Mouse (Mus musculus) urinary bladder, postnatal 10 days (tissue): Measurements from ENCODE around the gene Arl10.
"Not testable (repeated sequence)": the region's sequence is repeated elsewhere in the genome, so short reads cannot be mapped to it uniquely, and the experiment has no call there.

ENCODE experiments used
- DNase-seq: peaks from one replicate; pipeline ENCODE4 v3.0.0; 2022; ENCODE audit warnings: low spot score

Arl10 gene

GRCm38 (mm10) chr13:54582860-54583259 is 8.0 kb downstream of the Arl10 start:
- DNase-seq = no peak

DNA sequence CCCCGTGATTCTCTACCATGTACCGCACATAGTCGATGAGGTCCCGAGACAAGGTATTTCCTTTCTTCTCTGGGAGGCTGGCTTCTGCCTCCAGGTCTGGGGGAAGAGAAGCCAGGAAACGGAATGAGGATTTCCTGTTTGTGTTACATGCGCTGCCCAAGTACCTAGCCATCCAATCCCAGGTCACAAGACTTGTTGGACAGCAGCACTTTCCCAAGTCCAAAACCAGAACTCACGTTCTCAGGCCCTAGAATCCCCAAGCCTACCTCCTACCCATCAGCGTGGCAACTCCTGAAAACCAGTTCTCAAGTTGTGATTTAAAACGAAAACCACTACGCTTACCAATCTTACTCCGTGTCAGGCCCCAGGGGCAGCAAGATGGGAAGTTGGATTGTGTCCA is 11.0 kb downstream of the Arl10 start:
- DNase-seq = no peak

GRCm38 (mm10) chr13:54589414-54589995 is 14.7 kb downstream of the Arl10 start:
- no peak for DNase-seq

- DNase-seq = peak; percentile 75
These were observed 15.5 kb downstream of the Arl10 start, which contains the start of the genes Nop16 and Higd2a for GRCm38 (mm10) chr13:54589996-54590951. TSS of gene Nop16 (minus strand) at chr13:54590090. TSS of gene Higd2a (plus strand) at chr13:54590207.

DNA sequence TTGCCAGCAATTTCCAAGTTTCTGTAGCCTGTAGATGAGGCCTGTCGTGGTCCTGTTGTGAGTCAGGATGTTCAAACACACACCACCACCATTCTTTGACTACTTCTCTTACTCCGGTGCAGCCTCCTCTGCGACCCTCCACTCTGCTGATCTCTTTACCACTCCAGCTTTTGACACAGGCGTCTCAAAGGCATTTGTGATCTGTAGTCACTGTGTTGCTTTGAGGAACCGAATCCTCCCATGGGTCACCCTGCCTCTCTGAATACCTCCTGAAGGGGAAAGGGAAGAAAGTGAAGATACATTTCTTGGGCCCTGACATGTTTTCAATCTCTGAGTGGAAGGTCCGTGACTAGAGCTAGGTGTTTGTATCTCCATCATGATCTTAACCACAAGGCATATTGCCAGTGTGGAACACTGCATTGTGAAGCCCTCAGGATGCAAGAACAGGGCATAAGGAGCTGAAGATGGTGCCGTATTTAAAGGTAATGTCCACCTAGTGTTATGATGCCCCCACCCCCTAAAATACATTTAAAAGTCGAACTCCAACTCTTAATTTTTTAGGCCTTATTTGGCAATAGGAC is 17.1 kb downstream of the Arl10 start:
- no peak for DNase-seq

DNA sequence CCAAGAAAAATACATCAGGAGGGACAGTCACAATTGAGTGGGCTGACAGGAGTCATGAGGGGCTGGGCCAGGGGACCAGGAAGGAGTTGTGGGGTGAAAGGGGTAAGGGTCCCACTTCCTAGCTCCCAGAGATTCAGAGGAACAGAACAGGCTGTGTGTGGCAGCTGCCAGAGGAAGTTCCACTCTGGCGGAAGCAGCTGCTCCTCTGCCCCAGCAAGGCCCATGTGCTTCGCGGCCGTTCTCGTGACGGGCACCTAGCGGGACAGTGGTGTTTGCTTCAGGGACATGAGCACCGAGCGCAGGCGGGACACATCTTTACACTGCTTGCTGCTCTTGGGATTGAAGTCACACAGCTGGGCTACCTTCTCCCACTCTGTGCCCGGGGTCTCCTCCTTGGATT is 18.8 kb downstream of the Arl10 start:
- no peak for DNase-seq

DNA sequence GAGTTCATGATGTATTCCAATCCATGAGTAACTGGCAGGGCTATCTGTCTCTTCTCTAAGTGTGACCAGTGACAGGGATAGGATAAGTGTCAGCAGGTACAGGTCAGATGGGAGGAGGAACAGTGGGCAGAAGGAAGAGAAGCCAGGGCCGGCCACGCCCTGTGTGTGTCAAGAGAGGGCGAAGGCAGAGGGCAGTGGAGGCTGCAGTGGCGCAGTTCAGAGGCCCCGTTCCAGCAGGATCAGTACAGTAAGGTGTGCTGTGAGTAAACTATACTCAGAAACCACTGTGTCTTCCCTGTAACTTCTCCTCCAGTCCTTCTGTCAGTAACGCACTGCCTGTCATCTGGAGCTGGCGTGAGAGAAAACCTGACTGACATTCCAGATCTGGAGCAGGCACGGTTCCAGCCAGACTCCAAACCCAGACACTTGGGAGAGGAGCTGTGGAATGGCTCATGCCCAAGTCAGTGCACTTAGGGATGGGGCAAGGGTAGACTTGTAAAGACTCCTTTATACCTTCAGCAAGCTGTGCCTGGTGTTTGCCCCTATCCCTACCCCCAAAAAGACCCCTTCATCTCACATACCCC is 21.4 kb downstream of the Arl10 start:
- DNase-seq = no peak

DNA sequence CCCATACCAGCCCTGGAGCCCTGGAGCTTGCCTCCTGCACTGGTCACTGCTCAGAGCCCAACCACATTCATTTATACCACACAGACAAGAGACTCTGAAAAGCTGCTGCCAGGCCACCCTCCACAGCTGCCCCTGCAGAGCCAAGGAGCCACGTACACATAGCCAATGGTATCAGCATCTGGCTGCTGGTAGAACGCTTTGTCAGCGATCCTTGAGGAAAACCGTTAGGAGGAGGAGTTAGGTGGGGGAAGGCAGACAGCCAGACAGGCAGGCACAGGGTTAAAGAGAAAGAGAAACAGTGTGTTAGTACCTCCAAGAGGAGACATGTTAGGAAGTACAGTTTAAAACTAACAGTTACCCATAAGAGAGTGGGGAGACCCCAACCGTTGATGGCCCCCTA is 22.1 kb downstream of the Arl10 start:
- no peak for DNase-seq

DNA sequence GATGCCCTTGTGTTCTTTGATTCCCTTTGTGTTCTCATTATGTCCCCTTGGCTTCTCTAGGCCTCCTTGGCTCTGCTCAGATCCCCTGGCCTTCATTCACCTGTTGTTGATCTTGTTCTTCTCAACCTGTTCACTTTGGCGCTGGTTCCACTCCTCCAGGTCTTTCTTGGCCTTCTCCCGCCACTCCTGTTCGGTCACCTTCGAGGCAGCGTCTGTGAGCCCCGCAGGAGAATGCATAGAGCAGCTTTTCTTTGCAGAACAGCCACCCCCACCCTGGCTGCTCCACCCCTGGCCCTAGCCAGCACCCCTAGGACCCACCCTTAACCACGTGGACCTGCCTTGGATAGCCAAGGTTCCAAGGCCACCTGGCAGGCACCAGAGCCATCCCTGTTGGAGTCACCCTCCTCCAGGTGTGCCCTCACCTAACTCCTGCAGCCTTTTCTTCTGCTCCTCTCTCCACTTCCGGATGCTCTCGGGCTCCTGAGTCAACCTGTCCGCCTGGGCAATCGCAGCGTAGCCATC is 23.9 kb downstream of the Arl10 start:
- no peak for DNase-seq

DNA sequence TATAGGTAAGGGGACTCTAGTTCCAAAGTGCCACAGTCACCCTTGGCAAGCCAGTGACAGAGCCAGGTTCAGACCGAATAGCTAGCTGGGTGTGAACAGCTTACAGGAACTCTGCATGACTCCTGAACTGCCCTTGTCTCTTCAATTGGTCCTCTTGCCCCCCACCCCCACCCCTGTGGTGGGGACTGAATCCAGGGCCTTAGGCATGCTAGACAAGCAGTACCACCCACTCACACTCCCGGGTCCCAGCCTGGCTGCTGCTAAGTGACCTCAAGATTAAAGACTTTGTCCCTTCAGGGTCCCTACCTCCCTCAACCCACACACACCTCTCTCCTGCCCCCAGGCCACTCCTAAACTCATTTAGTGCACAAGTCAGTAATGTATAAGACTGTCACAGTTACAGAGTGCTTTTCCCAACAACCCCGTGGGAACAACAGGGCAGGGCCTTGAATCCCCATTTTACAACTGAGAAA is 27.9 kb downstream of the Arl10 start:
- no peak for DNase-seq

DNA sequence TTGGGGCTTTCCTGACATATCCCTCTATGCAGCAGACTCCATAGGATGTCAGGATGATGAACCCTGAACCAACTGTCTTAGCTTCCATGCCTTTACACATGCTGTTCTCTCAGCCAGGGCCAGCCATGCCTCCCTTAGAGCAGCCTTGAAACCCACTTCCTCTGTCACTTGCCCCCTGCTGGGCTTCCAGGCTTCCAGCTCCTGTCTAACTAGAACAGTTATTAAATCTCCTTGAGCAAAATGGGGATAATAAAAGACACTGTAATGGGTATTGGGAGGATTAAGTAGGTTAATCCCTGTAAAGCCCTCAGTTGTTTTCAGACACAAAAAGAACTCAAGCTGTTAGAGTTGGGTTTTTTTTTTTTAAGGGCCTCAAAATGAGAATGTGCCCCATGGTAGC is 28.7 kb downstream of the Arl10 start:
- no peak for DNase-seq

DNA sequence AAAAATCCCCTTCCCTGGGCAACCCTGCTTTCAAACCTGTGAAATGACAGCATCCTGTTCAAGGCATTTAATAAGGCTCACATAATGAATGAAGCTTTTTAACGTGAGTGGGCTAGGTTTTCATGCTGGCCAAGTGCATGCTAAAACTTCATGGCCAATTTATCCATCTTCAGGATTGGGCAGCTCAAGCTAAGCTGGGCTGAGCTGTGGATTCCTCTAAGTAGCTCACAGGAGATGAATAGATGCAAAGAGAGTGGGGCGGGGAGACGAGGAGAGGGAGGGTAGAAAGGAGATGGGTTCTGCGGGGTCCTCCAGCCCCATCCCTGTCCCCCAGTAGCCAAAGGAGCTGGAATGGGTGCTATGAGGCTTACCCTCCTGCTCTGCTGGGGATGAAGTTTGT is 29.4 kb downstream of the Arl10 start:
- no peak for DNase-seq

DNA sequence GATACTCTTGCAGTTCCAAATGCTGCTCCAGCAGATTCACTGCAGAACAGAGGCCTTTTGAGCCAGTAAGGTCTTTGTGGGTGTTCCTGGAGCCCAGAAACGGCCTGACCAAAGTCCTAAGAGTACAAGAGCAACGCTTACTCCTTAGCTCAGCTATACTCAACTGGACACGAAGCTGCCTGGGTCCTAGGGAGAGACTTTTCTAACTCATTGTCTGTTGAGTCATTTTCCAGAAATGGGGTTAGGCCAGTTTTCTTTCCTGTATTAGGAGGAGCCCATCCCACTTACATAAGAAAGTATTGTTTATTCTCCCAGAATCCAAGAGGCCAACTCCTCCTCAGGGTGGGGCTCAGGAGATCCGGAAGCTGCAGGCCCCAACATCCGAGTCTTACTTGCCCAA is 30.6 kb downstream of the Arl10 start:
- no peak for DNase-seq

DNA sequence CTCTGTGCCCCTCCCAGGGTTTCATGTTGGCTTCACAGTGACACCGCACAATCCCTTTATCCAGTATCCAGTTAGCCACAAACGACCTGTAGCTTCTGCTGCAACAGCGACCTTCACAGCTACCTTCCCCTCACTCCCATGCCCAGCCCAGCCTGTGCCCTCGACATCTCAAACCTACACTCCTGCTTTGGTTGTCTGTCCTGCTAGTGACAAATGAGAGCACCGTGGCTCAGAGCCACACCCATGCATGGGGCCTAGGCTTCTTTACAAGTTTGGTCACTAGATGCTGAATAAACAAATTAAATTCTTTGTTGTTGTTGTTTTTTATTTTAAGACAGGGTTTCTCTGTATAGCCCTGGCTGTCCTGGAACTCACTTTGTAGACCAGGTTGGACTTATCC is 32.4 kb downstream of the Arl10 start:
- no peak for DNase-seq

- no peak for DNase-seq
These were observed 33.2 kb downstream of the Arl10 start for GRCm38 (mm10) chr13:54608002-54608401.

- no peak for DNase-seq
These were observed 33.9 kb downstream of the Arl10 start for GRCm38 (mm10) chr13:54608666-54609065.

GRCm38 (mm10) chr13:54609301-54609700 is 34.5 kb downstream of the Arl10 start:
- DNase-seq = no peak

DNA sequence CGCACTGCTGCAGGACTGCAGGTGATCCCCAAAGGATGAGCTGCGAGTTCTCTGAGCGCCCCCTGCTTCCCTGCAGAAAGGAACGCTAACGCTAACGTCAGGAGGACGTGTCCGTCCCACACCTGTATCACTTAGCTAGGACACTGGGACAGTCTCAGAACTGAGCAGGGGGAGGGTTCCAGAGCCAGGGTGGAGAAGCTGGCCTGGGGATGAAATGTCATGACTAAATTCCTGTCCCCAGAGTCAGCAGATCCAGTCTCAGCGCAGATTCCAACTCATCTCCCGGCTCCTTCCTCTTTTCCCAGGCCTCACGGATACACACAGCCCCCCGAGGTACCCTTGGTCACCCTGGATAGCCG is 35.8 kb downstream of the Arl10 start:
- DNase-seq = no peak

DNA sequence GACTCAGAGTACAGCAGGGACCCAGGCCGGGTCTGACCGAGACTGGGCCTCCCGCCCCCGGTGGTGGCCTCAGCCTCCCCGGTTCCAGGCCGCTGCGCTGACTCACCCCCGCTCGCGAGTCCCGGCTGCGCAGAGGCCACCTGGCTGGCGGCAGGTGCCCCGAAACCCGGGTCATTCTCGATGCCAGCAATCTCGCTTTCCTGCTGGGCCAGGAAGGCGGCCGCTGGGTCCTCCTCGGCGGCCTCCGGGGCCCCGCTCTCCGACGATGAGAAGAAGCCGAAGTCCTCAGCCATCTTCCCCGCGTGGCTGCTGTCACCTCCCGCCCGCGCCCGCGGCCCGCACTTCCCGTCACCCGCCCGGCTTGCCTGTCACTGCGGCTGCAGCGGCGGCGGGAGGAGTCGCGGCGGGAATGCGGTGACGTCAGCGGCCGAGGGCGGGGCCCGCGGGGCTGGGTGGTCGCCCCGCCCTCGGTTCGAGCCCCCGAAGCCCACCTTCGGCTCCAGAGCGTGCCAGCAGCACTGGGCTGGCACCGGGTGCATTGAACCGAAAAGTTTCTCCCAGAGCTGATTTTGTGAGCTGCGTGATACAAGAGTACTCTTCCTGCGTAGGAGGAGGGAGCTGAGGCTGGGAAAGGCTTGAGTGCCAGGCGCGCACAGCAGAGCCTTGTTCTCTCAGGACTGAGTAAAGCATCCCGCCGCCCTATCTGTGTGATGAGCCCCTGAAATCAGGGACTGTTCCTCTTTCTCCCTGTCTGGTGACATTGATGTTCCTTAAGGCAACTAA is 36.3 kb downstream of the Arl10 start, which contains the start of gene Cltb:
Cltb (minus strand) TSS at position 373 of the 783 bp plus-strand sequence.
- peak; percentile 79 for DNase-seq

- DNase-seq = not testable (repeated sequence)
These were observed 38.3 kb downstream of the Arl10 start for GRCm38 (mm10) chr13:54613141-54613540.

- no peak for DNase-seq
These were observed 41.5 kb downstream of the Arl10 start for GRCm38 (mm10) chr13:54616307-54616706.
